Mouse (Mus musculus): ENCODE results near the gene Stac2. TPM values are rescaled to one million over a fixed set of nuclear protein-coding genes. Genes with fewer than 3 reads are reported as not detected.

Stac2 gene
- total and polyA plus RNA-seq, 3 experiments, result 0.07 TPM; not detected in 2

DNA sequence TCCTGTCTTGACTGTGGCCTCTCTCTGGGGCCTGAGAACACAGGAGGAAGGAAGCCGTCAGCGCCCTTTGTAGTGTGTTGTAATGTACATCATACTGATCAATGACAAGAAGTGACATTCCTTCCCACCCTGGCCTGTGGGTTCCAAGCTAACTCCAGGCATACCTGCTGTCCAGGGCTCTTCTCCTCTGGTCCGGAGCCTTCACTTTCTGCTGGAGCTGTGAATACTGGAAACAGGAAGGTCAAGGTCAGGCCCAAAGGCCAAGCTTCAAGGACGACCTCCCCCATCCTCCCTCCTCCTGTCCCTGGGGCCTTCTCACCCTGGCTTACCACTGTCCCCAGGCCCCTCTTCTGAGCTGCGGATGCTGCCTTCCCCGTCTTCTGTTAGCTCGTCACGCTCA lies 12.3 kb downstream of the Stac2 start:
- Histone ChIP-seq H3K27me3 (replicated peaks) (no peaks in the 10 kb centered on the region), H3K27ac (ENCODE audit: insufficient read depth, low read depth) (no peak overlapping the region), H3K79me2 (replicated peaks; ENCODE audit: control insufficient read depth, extremely low read depth, insufficient read depth, poor library complexity, severe bottlenecking) (no peaks in the 10 kb centered on the region), H3K4me1 (ENCODE audit: control insufficient read depth in 1 of 2, insufficient read depth in 2 of 2) (peaks cover 2 to 5% of the 10 kb centered on the region in 2 experiments; a peak in 2 of 4 replicates), H3K9me3 (replicated peaks; ENCODE audit: low read length) (peaks cover 3% of the 10 kb centered on the region), H3K4me3 (replicated peaks in 1 of 3; ENCODE audit: low read depth in 2 of 3, low read length in 2 of 3, poor library complexity in 1 of 3) (no peak overlapping the region), H3K9ac (ENCODE audit: insufficient read depth, low read depth) (no peak overlapping the region), H3K4me2 (ENCODE audit: insufficient read depth, low read depth, poor library complexity, severe bottlenecking) (no peak overlapping the region), H3K36me3 (replicated peaks in 1 of 2; ENCODE audit: control insufficient read depth in 1 of 2, insufficient read depth in 1 of 2, low read length in 1 of 2) (no peaks in the 10 kb centered on the region)
- TF ChIP-seq SMC3 (IDR thresholded peaks at IDR 0.05; ENCODE audit: low read depth, low read length) (no peak), MEF2A (IDR thresholded peaks at IDR 0.05; ENCODE audit: borderline replicate concordance, low read depth, low read length) (no peak), CHD2 (IDR thresholded peaks at IDR 0.05; ENCODE audit: low read length) (no peak), BHLHE40 (IDR thresholded peaks at IDR 0.05; ENCODE audit: low read depth, low read length) (no peak), ZMIZ1 (IDR thresholded peaks at IDR 0.05; ENCODE audit: low read depth, low read length) (no peak), RAD21 (IDR thresholded peaks at IDR 0.05; ENCODE audit: low read depth, low read length) (no peak), ETS1 (conservative IDR thresholded peaks at IDR 0.05; ENCODE audit: low read depth, low read length) (no peak), POLR2AphosphoS2 (IDR thresholded peaks at IDR 0.05; ENCODE audit: low read depth, low read length) (no peak), JUN (IDR thresholded peaks at IDR 0.05; ENCODE audit: insufficient read depth, low read depth, low read length) (no peak), JUND (conservative IDR thresholded peaks at IDR 0.05; ENCODE audit: low read depth, low read length) (no peak), E2F4 (IDR thresholded peaks at IDR 0.05; ENCODE audit: insufficient replicate concordance, low read depth, low read length) (no peak), POLR2A (IDR thresholded peaks at IDR 0.05; ENCODE audit: low read depth, low read length) (no peak), MYC (IDR thresholded peaks at IDR 0.05; ENCODE audit: low read depth, low read length) (no peak), PAX5 (IDR thresholded peaks at IDR 0.05; ENCODE audit: low read length) (no peak), USF1 (IDR thresholded peaks at IDR 0.05; ENCODE audit: low read depth, low read length) (no peak)
- DNase-seq (ENCODE audit: extremely low read depth), result no peak
- dilution Hi-C loops (cut with MboI; ENCODE audit: extremely low pct_ligation_motif_present, extremely low pct_unique_long_range_greater_than_20kb, low sequenced_read_pairs), result no loop called here
- in situ Hi-C loops (cut with MboI; ENCODE audit: low pct_ligation_motif_present, low pct_unique_long_range_greater_than_20kb, low sequenced_read_pairs), result no loop called here

GRCm38 (mm10) chr11:98037871-98038270 lies 15.4 kb downstream of the Stac2 start:
- no peak overlapping the region for H3K27ac ChIP-seq (ENCODE audit: insufficient read depth, low read depth)
- peaks cover 2 to 9% of the 10 kb centered on the region in 2 experiments; a peak in 2 of 4 replicates for H3K4me1 ChIP-seq (ENCODE audit: control insufficient read depth in 1 of 2, insufficient read depth in 2 of 2)
- H3K27me3 ChIP-seq (replicated peaks), result no peaks in the 10 kb centered on the region
- dilution Hi-C loops (cut with MboI; ENCODE audit: extremely low pct_ligation_motif_present, extremely low pct_unique_long_range_greater_than_20kb, low sequenced_read_pairs) (no loop called here), in situ Hi-C loops (cut with MboI; ENCODE audit: low pct_ligation_motif_present, low pct_unique_long_range_greater_than_20kb, low sequenced_read_pairs) (no loop called here)
- no peak overlapping the region for H3K4me3 ChIP-seq (replicated peaks in 1 of 3; ENCODE audit: low read depth in 2 of 3, low read length in 2 of 3, poor library complexity in 1 of 3)
- H3K9me3 ChIP-seq (replicated peaks; ENCODE audit: low read length), result no peaks in the 10 kb centered on the region
- no peaks in the 10 kb centered on the region for H3K36me3 ChIP-seq (replicated peaks in 1 of 2; ENCODE audit: control insufficient read depth in 1 of 2, insufficient read depth in 1 of 2, low read length in 1 of 2)
- no peak overlapping the region for H3K4me2 ChIP-seq (ENCODE audit: insufficient read depth, low read depth, poor library complexity, severe bottlenecking)
- no peaks in the 10 kb centered on the region for H3K79me2 ChIP-seq (replicated peaks; ENCODE audit: control insufficient read depth, extremely low read depth, insufficient read depth, poor library complexity, severe bottlenecking)
- H3K9ac ChIP-seq (ENCODE audit: insufficient read depth, low read depth), result no peak overlapping the region
- no peak for TF ChIP-seq MXI1 (IDR thresholded peaks at IDR 0.05; ENCODE audit: low read depth, low read length)
- DNase-seq (ENCODE audit: extremely low read depth), result no peak
